Mouse (Mus musculus): ENCODE data around the gene Smim4. TPM values are rescaled to one million over a fixed set of nuclear protein-coding genes. Genes with fewer than 3 reads are reported as not detected.

The Smim4 gene
- 136 and 163 TPM in 2 replicates for polyA plus RNA-seq (2021; fragmentation: Nextera tagmentation)
- long read RNA-seq, experiment 1, transcript Smim4-201 (2 exons, 311 nt), result major isoform, 26 of 33 reads
- long read RNA-seq, experiment 1, partial matches to known transcripts, result 0 of 33 reads
- long read RNA-seq, experiment 1, other reads (novel, unspliced or antisense), result 4 of 33 reads
- long read RNA-seq, experiment 2, partial matches to known transcripts, result 0 of 11 reads
- long read RNA-seq, experiment 2, other reads (novel, unspliced or antisense), result 9 of 11 reads

GRCm38 (mm10) chr14:31128826-31129219 lies at the start of gene Smim4:
Gene Smim4, minus strand, starts transcription at chr14:31128956.

DNA sequence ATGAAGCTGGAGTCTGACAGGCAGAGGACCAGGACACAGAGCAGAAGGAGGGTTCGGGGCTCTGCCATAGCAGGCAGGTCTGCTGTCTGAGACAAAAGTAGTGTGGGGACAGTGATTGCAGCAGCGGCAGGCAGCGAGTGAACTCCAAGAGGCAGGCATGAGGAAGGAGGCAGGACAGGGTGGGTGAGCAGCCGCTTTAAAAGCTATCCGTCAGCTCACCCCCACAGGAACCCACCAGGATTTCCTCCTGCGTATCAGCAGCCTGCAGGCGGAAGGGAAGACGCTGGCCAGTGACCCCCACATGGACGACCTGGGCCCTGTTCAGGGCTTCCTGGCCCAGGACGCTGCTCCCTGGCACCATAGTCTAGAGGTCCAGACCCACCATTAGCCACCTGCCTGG lies 39.7 kb upstream of the Smim4 start, which contains the start of gene Stab1:
Gene Stab1, minus strand, starts transcription at position 217 of the 400 bp plus-strand sequence.

DNA sequence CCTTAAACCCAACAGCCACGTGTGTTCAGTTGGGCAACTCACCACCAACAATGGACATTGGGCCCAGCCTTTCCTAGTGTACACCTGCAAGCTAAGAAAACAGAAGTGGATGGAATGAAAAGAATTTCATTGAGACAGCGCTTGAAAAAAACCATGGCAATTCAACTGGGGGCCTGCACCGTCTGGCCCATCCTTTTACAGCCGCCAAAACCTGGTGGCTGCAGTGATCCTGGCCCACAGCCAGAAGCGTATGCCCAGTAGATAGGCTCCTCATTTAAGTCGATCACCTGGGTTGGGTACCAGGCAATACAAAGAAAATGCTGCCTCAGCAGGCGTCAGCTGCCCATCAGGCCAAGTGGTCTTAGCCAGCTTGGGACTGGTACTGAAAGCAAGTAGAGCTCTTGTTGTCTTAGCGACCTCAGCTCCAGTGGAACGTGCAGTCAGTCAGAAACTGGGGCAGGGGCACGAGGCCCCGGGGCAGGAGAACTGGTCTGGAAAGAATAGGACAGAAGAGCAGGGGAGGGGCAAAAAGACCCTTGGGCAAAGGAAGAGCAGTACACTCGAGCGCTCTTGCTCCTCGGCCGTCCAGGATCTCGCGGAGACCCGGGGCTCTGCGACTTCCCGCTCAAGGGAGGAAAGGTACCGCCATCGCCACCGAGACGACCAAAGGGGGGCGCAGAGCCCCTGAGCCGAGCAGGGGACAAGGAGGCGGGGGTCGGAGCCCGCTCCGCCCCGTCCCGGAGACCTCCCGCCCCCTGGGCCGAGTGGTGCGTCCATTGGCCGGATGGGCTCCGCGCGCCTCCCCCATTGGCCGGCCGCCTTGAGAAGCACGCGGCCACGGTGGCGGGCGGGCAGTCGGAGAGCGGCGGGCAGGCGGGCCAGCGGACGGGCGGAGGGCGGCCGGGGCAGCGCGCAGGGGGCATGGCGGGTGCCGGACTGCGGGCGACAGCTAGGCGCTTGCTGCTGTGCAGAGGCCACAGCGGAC lies 1.8 kb upstream of the Smim4 start, which contains the start of gene Nt5dc2:
Gene Nt5dc2, plus strand, starts transcription at position 818 of the 985 bp plus-strand sequence.

Other genes starting within 250 kb of the Smim4 start
- 1.2 and 1.3 TPM in 2 replicates for gene Mustn1, start 249.8 kb downstream of the Smim4 start, polyA plus RNA-seq (2021; fragmentation: Nextera tagmentation)
- gene Itih4, start 242.5 kb downstream of the Smim4 start, polyA plus RNA-seq (2021; fragmentation: Nextera tagmentation), result not detected in 2 replicates
- 15.1 and 21.6 TPM in 2 replicates for gene Itih3, start 205.2 kb downstream of the Smim4 start, polyA plus RNA-seq (2021; fragmentation: Nextera tagmentation)
- not detected in 2 replicates for gene Itih1, start 185.7 kb downstream of the Smim4 start, polyA plus RNA-seq (2021; fragmentation: Nextera tagmentation)
- 6.8 and 8.2 TPM in 2 replicates for gene Nek4, start 177.6 kb downstream of the Smim4 start, polyA plus RNA-seq (2021; fragmentation: Nextera tagmentation)
- 14.6 and 14.9 TPM in 2 replicates for gene Glt8d1, start 127.6 kb downstream of the Smim4 start, polyA plus RNA-seq (2021; fragmentation: Nextera tagmentation)
- 565 and 597 TPM in 2 replicates for gene Spcs1, start 127.3 kb downstream of the Smim4 start, polyA plus RNA-seq (2021; fragmentation: Nextera tagmentation)
- gene Pbrm1, start 109.8 kb downstream of the Smim4 start, polyA plus RNA-seq (2021; fragmentation: Nextera tagmentation), result 7.9 and 9.7 TPM in 2 replicates
- 14.9 TPM in 2 replicates for gene Gnl3, start 109.8 kb downstream of the Smim4 start, polyA plus RNA-seq (2021; fragmentation: Nextera tagmentation)
- gene Nt5dc2, start 2.1 kb upstream of the Smim4 start, polyA plus RNA-seq (2021; fragmentation: Nextera tagmentation), result 23.3 and 23.4 TPM in 2 replicates
- gene Stab1, start 39.7 kb upstream of the Smim4 start, polyA plus RNA-seq (2021; fragmentation: Nextera tagmentation), result 6.7 and 8.1 TPM in 2 replicates
- gene Tnnc1, start 79.4 kb upstream of the Smim4 start, polyA plus RNA-seq (2021; fragmentation: Nextera tagmentation), result 2.8 and 5.2 TPM in 2 replicates
- gene Nisch, start 88.0 kb upstream of the Smim4 start, polyA plus RNA-seq (2021; fragmentation: Nextera tagmentation), result 170 and 174 TPM in 2 replicates
- 0.06 and 0.13 TPM in 2 replicates for gene Sema3g, start 88.9 kb upstream of the Smim4 start, polyA plus RNA-seq (2021; fragmentation: Nextera tagmentation)
- 3.5 and 4.3 TPM in 2 replicates for gene Phf7, start 122.4 kb upstream of the Smim4 start, polyA plus RNA-seq (2021; fragmentation: Nextera tagmentation)
- 66.7 and 67.4 TPM in 2 replicates for gene Bap1, start 122.5 kb upstream of the Smim4 start, polyA plus RNA-seq (2021; fragmentation: Nextera tagmentation)
- 3.5 and 4.3 TPM in 2 replicates for gene Dnah1, start 194.9 kb upstream of the Smim4 start, polyA plus RNA-seq (2021; fragmentation: Nextera tagmentation)
- 13.8 and 15.4 TPM in 2 replicates for gene Capn7, start 207.7 kb upstream of the Smim4 start, polyA plus RNA-seq (2021; fragmentation: Nextera tagmentation)

All from layer of hippocampus, adult 6 months (tissue).